Mouse (Mus musculus): ENCODE measurements at regions not wholly inside any gene's neighbourhood (a gene's known extent, or its start where the extent isn't known, plus 50 kb on each side); places are given as distances from the start of the nearest gene placed in this dataset.

GRCm38 (mm10) chr13:51332271-51332670 is 76.2 kb upstream of the S1pr3 start:
- Histone ChIP-seq H3K4me3 (ENCODE audit: extremely low read depth, insufficient read depth, insufficient read length) (no peak overlapping the region), H3K27me3 (ENCODE audit: control insufficient read depth, insufficient read depth, low read length) (no peaks in the 10 kb centered on the region), H3K36me3 (ENCODE audit: control insufficient read depth, insufficient read depth, low read length) (no peaks in the 10 kb centered on the region), H3K27ac (ENCODE audit: insufficient read depth, low read length) (no peak overlapping the region), H3K4me1 (ENCODE audit: control insufficient read depth, insufficient read depth, insufficient read length) (no peaks in the 10 kb centered on the region)
- DNase-seq (ENCODE audit: low read depth in 1 of 2, low spot score in 2 of 2), result no peak
- no peak for TF ChIP-seq CTCF (IDR thresholded peaks at IDR 0.05; ENCODE audit: extremely low read depth, insufficient read depth, insufficient read length, insufficient replicate concordance)
- TF ChIP-seq POLR2A (IDR thresholded peaks at IDR 0.05; ENCODE audit: low read depth, low read length), result no peak
- 87% methylated on average over 7 of the region's 7 CpGs for WGBS

GRCm38 (mm10) chr13:51333481-51333880 is 75.0 kb upstream of the S1pr3 start:
- no peak overlapping the region for H3K27ac ChIP-seq (ENCODE audit: insufficient read depth, low read length)
- no peaks in the 10 kb centered on the region for H3K36me3 ChIP-seq (ENCODE audit: control insufficient read depth, insufficient read depth, low read length)
- WGBS, result 87% methylated on average over 5 of the region's 5 CpGs
- no peak for DNase-seq (ENCODE audit: low read depth in 1 of 2, low spot score in 2 of 2)
- H3K27me3 ChIP-seq (ENCODE audit: control insufficient read depth, insufficient read depth, low read length), result no peaks in the 10 kb centered on the region
- no peak for TF ChIP-seq POLR2A (IDR thresholded peaks at IDR 0.05; ENCODE audit: low read depth, low read length)
- no peak for TF ChIP-seq CTCF (IDR thresholded peaks at IDR 0.05; ENCODE audit: extremely low read depth, insufficient read depth, insufficient read length, insufficient replicate concordance)
- H3K4me3 ChIP-seq (ENCODE audit: extremely low read depth, insufficient read depth, insufficient read length), result no peak overlapping the region
- no peaks in the 10 kb centered on the region for H3K4me1 ChIP-seq (ENCODE audit: control insufficient read depth, insufficient read depth, insufficient read length)

- Histone ChIP-seq H3K27ac (ENCODE audit: insufficient read depth, low read length) (no peak overlapping the region), H3K27me3 (ENCODE audit: control insufficient read depth, insufficient read depth, low read length) (no peaks in the 10 kb centered on the region), H3K36me3 (ENCODE audit: control insufficient read depth, insufficient read depth, low read length) (no peaks in the 10 kb centered on the region), H3K4me1 (ENCODE audit: control insufficient read depth, insufficient read depth, insufficient read length) (no peaks in the 10 kb centered on the region), H3K4me3 (ENCODE audit: extremely low read depth, insufficient read depth, insufficient read length) (no peak overlapping the region)
- no peak for TF ChIP-seq CTCF (IDR thresholded peaks at IDR 0.05; ENCODE audit: extremely low read depth, insufficient read depth, insufficient read length, insufficient replicate concordance)
- no peak for TF ChIP-seq POLR2A (IDR thresholded peaks at IDR 0.05; ENCODE audit: low read depth, low read length)
- 44% methylated on average over 5 of the region's 5 CpGs for WGBS
- no peak for DNase-seq (ENCODE audit: low read depth in 1 of 2, low spot score in 2 of 2)
These were observed 71.7 kb upstream of the S1pr3 start for GRCm38 (mm10) chr13:51336726-51337125.

GRCm38 (mm10) chr13:51337931-51338330 is 70.5 kb upstream of the S1pr3 start:
- DNase-seq (ENCODE audit: low read depth in 1 of 2, low spot score in 2 of 2), result no peak
- Histone ChIP-seq H3K4me3 (ENCODE audit: extremely low read depth, insufficient read depth, insufficient read length) (no peak overlapping the region), H3K27ac (ENCODE audit: insufficient read depth, low read length) (no peak overlapping the region), H3K4me1 (ENCODE audit: control insufficient read depth, insufficient read depth, insufficient read length) (no peaks in the 10 kb centered on the region), H3K36me3 (ENCODE audit: control insufficient read depth, insufficient read depth, low read length) (no peaks in the 10 kb centered on the region), H3K27me3 (ENCODE audit: control insufficient read depth, insufficient read depth, low read length) (no peaks in the 10 kb centered on the region)
- TF ChIP-seq POLR2A (IDR thresholded peaks at IDR 0.05; ENCODE audit: low read depth, low read length) (no peak), CTCF (IDR thresholded peaks at IDR 0.05; ENCODE audit: extremely low read depth, insufficient read depth, insufficient read length, insufficient replicate concordance) (no peak)
- 88% methylated on average over 16 of the region's 16 CpGs for WGBS

- no peaks in the 10 kb centered on the region for H3K36me3 ChIP-seq (ENCODE audit: control insufficient read depth, insufficient read depth, low read length)
- H3K4me1 ChIP-seq (ENCODE audit: control insufficient read depth, insufficient read depth, insufficient read length), result no peaks in the 10 kb centered on the region
- 90% methylated on average over 4 of the region's 4 CpGs for WGBS
- H3K27me3 ChIP-seq (ENCODE audit: control insufficient read depth, insufficient read depth, low read length), result no peaks in the 10 kb centered on the region
- no peak overlapping the region for H3K27ac ChIP-seq (ENCODE audit: insufficient read depth, low read length)
- DNase-seq (ENCODE audit: low read depth in 1 of 2, low spot score in 2 of 2), result no peak
- no peak for TF ChIP-seq CTCF (IDR thresholded peaks at IDR 0.05; ENCODE audit: extremely low read depth, insufficient read depth, insufficient read length, insufficient replicate concordance)
- TF ChIP-seq POLR2A (IDR thresholded peaks at IDR 0.05; ENCODE audit: low read depth, low read length), result no peak
- no peak overlapping the region for H3K4me3 ChIP-seq (ENCODE audit: extremely low read depth, insufficient read depth, insufficient read length)
These were observed 63.1 kb upstream of the S1pr3 start for GRCm38 (mm10) chr13:51345321-51345720.

- TF ChIP-seq CTCF (IDR thresholded peaks at IDR 0.05; ENCODE audit: extremely low read depth, insufficient read depth, insufficient read length, insufficient replicate concordance), result no peak
- TF ChIP-seq POLR2A (IDR thresholded peaks at IDR 0.05; ENCODE audit: low read depth, low read length), result no peak
- WGBS, result 74% methylated on average over 8 of the region's 8 CpGs
- no peak overlapping the region for H3K4me3 ChIP-seq (ENCODE audit: extremely low read depth, insufficient read depth, insufficient read length)
- no peaks in the 10 kb centered on the region for H3K4me1 ChIP-seq (ENCODE audit: control insufficient read depth, insufficient read depth, insufficient read length)
- no peak for DNase-seq (ENCODE audit: low read depth in 1 of 2, low spot score in 2 of 2)
- H3K27ac ChIP-seq (ENCODE audit: insufficient read depth, low read length), result no peak overlapping the region
- no peaks in the 10 kb centered on the region for H3K36me3 ChIP-seq (ENCODE audit: control insufficient read depth, insufficient read depth, low read length)
- no peaks in the 10 kb centered on the region for H3K27me3 ChIP-seq (ENCODE audit: control insufficient read depth, insufficient read depth, low read length)
These were observed 62.4 kb upstream of the S1pr3 start for GRCm38 (mm10) chr13:51345839-51346550.

GRCm38 (mm10) chr13:51348707-51349106 is 59.7 kb upstream of the S1pr3 start:
- no peak overlapping the region for H3K27ac ChIP-seq (ENCODE audit: insufficient read depth, low read length)
- no peaks in the 10 kb centered on the region for H3K4me1 ChIP-seq (ENCODE audit: control insufficient read depth, insufficient read depth, insufficient read length)
- H3K27me3 ChIP-seq (ENCODE audit: control insufficient read depth, insufficient read depth, low read length), result no peaks in the 10 kb centered on the region
- 71% methylated on average over 4 of the region's 4 CpGs for WGBS
- TF ChIP-seq CTCF (IDR thresholded peaks at IDR 0.05; ENCODE audit: extremely low read depth, insufficient read depth, insufficient read length, insufficient replicate concordance), result no peak
- TF ChIP-seq POLR2A (IDR thresholded peaks at IDR 0.05; ENCODE audit: low read depth, low read length), result no peak
- no peaks in the 10 kb centered on the region for H3K36me3 ChIP-seq (ENCODE audit: control insufficient read depth, insufficient read depth, low read length)
- no peak for DNase-seq (ENCODE audit: low read depth in 1 of 2, low spot score in 2 of 2)
- H3K4me3 ChIP-seq (ENCODE audit: extremely low read depth, insufficient read depth, insufficient read length), result no peak overlapping the region
